Comparison of ENCODE assay signal across 9 mouse cellular contexts in the genomic region with DNA sequence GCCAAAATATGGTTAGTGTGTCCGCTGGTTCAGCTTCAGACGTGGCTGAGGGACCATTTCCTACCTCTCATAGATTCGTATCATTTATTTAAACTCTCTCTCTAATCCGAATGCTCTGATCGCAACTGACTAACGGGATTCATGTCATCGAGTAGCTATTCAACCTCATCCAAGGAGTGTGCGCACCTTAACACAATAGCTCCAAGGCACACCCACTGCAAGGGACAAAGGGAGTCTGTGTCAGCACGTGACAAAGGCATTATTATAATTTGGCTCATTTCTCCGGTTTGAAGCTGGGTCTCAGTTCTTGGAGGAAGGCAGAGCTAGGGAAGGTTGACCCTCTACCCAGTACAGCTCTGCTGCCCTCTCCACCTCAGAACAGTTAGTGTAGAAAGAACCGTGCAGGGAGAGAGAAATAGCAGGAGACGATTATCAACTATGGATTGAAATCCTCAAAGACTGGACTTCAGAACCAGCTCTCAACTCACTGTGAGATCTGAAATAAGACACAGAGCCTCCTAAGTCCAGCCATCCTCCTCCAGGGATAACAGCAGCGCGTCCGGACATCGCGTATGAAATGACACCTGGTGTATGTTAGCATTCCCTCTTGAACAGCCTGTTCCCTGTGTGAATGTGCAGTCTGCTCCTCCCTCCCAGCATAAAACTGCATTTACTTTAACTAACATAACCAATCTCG.
A peak's percentile ranks its signal among the peaks of the same experiment; 100 is the strongest.
DNase-seq lines count a peak whose midpoint lies in the region; ATAC-seq lines count a peak whose summit lies in the region.
"Had no signal": no experiment of that assay in that cellular context is flagged by ENCODE, and none has a peak within 500 bp of the region (broad histone marks: within the 10 kb centered on the region; RNA-seq: fewer than 3 reads in every experiment).

No protein-coding gene starts in this region.

- ATAC-seq in heart, embryonic 12.5 days (ENCODE audit: insufficient number of reproducible peaks, low FRiP score) = no peak
- peak; percentile 59; the same call in 1 of the 2 replicates for ATAC-seq in intestine, embryonic 14.5 days (replicated peaks; ENCODE audit: low FRiP score, low TSS enrichment, low read depth)
- peak; percentile 68; the same call in 1 of the 2 replicates for ATAC-seq in stomach, embryonic 16.5 days (ENCODE audit: insufficient read depth, low FRiP score)

- no peaks in the 10 kb centered on the region for H3K36me3 ChIP-seq in heart, embryonic 12.5 days
- H3K36me3 ChIP-seq in intestine, embryonic 14.5 days (ENCODE audit: control insufficient read depth, insufficient read depth, low read length) = no peaks in the 10 kb centered on the region
- no peaks in the 10 kb centered on the region for H3K36me3 ChIP-seq in stomach, embryonic 16.5 days (ENCODE audit: control insufficient read depth, insufficient read depth, low read length)
- H3K36me3 ChIP-seq: liver, embryonic 13.5 days had no signal

- no peak overlapping the region for H3K4me2 ChIP-seq in heart, embryonic 12.5 days
- H3K4me2 ChIP-seq in intestine, embryonic 14.5 days (ENCODE audit: low read length) = peak overlapping the region; percentile 12; the same call in 1 of the 2 replicates
- H3K4me2 ChIP-seq in stomach, embryonic 16.5 days (ENCODE audit: low read depth, low read length) = peak overlapping the region; percentile 43
- H3K4me2 ChIP-seq: liver, embryonic 13.5 days had no signal

- no peak overlapping the region for H3K4me3 ChIP-seq in heart, embryonic 12.5 days
- no peak overlapping the region for H3K4me3 ChIP-seq in intestine, embryonic 14.5 days (ENCODE audit: low read depth, low read length)
- peak overlapping the region; percentile 24 for H3K4me3 ChIP-seq in stomach, embryonic 16.5 days (replicated peaks; ENCODE audit: low read length)
- H3K4me3 ChIP-seq: liver, embryonic 13.5 days had no signal

- H3K9me3 ChIP-seq in heart, embryonic 12.5 days (replicated peaks) = no peaks in the 10 kb centered on the region
- peaks cover 4% of the 10 kb centered on the region; the same call in 1 of the 2 replicates for H3K9me3 ChIP-seq in intestine, embryonic 14.5 days (ENCODE audit: control insufficient read depth, low read length)
- no peaks in the 10 kb centered on the region; the same call in 1 of the 2 replicates for H3K9me3 ChIP-seq in stomach, embryonic 16.5 days (replicated peaks; ENCODE audit: control insufficient read depth, low read length)
- H3K9me3 ChIP-seq: liver, embryonic 13.5 days had no signal

- no peak overlapping the region for H3K27ac ChIP-seq in heart, embryonic 12.5 days (ENCODE audit: poor library complexity, severe bottlenecking)
- no peak overlapping the region for H3K27ac ChIP-seq in intestine, embryonic 14.5 days (ENCODE audit: low read depth)
- no peak overlapping the region for H3K27ac ChIP-seq in stomach, embryonic 16.5 days (ENCODE audit: low read length)
- H3K27ac ChIP-seq: liver, embryonic 13.5 days had no signal

- no peaks in the 10 kb centered on the region for H3K27me3 ChIP-seq in heart, embryonic 12.5 days (replicated peaks)
- H3K27me3 ChIP-seq in intestine, embryonic 14.5 days (replicated peaks; ENCODE audit: control insufficient read depth, insufficient read depth, low read length) = no peaks in the 10 kb centered on the region
- H3K27me3 ChIP-seq in stomach, embryonic 16.5 days (ENCODE audit: control insufficient read depth, insufficient read depth, low read length) = no peaks in the 10 kb centered on the region
- H3K27me3 ChIP-seq: liver, embryonic 13.5 days had no signal

- 76% methylated on average over 18 of the region's 18 CpGs for WGBS in heart, embryonic 12.5 days
- WGBS in intestine, embryonic 14.5 days = 68% methylated on average over 18 of the region's 18 CpGs
- 59% methylated on average over 18 of the region's 18 CpGs for whole genome bisulfite sequencing in stomach, embryonic 16.5 days

- H3K9ac ChIP-seq in heart, embryonic 12.5 days = no peak overlapping the region
- no peak overlapping the region for H3K9ac ChIP-seq in intestine, embryonic 14.5 days (ENCODE audit: low read length)
- no peak overlapping the region; the same call in 1 of the 2 replicates for H3K9ac ChIP-seq in stomach, embryonic 16.5 days (ENCODE audit: low read length)
- H3K9ac ChIP-seq: liver, embryonic 13.5 days had no signal

- no peaks in the 10 kb centered on the region for H3K4me1 ChIP-seq in heart, embryonic 12.5 days (replicated peaks)
- H3K4me1 ChIP-seq in intestine, embryonic 14.5 days (replicated peaks; ENCODE audit: control insufficient read depth, insufficient read depth, low read length) = no peaks in the 10 kb centered on the region
- no peaks in the 10 kb centered on the region for H3K4me1 ChIP-seq in stomach, embryonic 16.5 days (ENCODE audit: control insufficient read depth, insufficient read depth, low read length)
- H3K4me1 ChIP-seq: liver, embryonic 13.5 days had no signal

- DNase-seq in heart, adult 11 months = peak; percentile 46
- peak; percentile 31 for DNase-seq in retina, postnatal 1 day
- DNase-seq in retina, embryonic 14.5 days (ENCODE audit: low spot score) = no peak
- DNase-seq in intestine, embryonic 14.5 days (ENCODE audit: low spot score) = no peak
- DNase-seq in cerebellum, postnatal 14 days = no peak
- no peak for DNase-seq in cerebellum, adult 11-12 months

Comparison
In these comparisons a context has a peak if more than half of its experiments do, and no peak if none do; other contexts are left out.
1. DNase-seq: peak in heart, adult 11 months (single experiment) and retina, postnatal 1 day (single experiment); none in retina, embryonic 14.5 days (single experiment), intestine, embryonic 14.5 days (single experiment), cerebellum, postnatal 14 days (0 of 2) and cerebellum, adult 11-12 months (single experiment).